Mouse (Mus musculus) hindbrain, embryonic 14.5 days (tissue): ENCODE results near the gene Rock2. TPM values are rescaled to one million over a fixed set of nuclear protein-coding genes. Genes with fewer than 3 reads are reported as not detected.

Experiments
- ATAC-seq: fragments of 200-750 bp; cut with Nextera tagmentation; 2 replicates; pipeline ENCODE4 v1.8.0; 2017; ENCODE audit warnings: moderate number of reproducible peaks, mild to moderate bottlenecking, moderate TSS enrichment, moderate library complexity; ENCODE audit not compliant: low FRiP score
- DNase-seq: peaks from one replicate; pipeline ENCODE4 v3.0.0-alpha.2; 2015; ENCODE audit warnings: low spot score
- H3K27ac ChIP-seq: fragments of 300-500 bp; sonication (generic); 2 replicates; pipeline ENCODE4 v1.5.1; 2014; ENCODE audit warnings: mild to moderate bottlenecking, moderate library complexity
- H3K27me3 ChIP-seq: fragments of 300-500 bp; sonication (generic); 2 replicates; pipeline ENCODE4 v1.6.1; 2014; ENCODE audit warnings: mild to moderate bottlenecking, low read length, mixed read lengths; ENCODE audit not compliant: control insufficient read depth, insufficient read depth
- H3K36me3 ChIP-seq: fragments of 300-500 bp; sonication (generic); replicated peaks from 2 replicates; pipeline ENCODE4 v1.6.1; 2014; ENCODE audit not compliant: control insufficient read depth, insufficient read depth
- H3K4me1 ChIP-seq: fragments of 300-500 bp; sonication (generic); replicated peaks from 2 replicates; pipeline ENCODE4 v1.6.1; 2014; ENCODE audit warnings: antibody characterized with exemption, low read length, mixed read lengths; ENCODE audit not compliant: control insufficient read depth, insufficient read depth
- H3K4me2 ChIP-seq: fragments of 300-500 bp; sonication (generic); replicated peaks from 2 replicates; pipeline ENCODE4 v1.6.1; 2014; ENCODE audit warnings: mild to moderate bottlenecking, moderate library complexity
- H3K4me3 ChIP-seq: fragments of 300-500 bp; sonication (generic); replicated peaks from 2 replicates; pipeline ENCODE4 v1.5.1; 2014; ENCODE audit warnings: mild to moderate bottlenecking, low read length
- H3K9ac ChIP-seq: fragments of 300-500 bp; sonication (generic); 2 replicates; pipeline ENCODE4 v1.6.1; 2014
- H3K9me3 ChIP-seq: fragments of 300-500 bp; sonication (generic); 2 replicates; pipeline ENCODE4 v1.6.1; 2016; ENCODE audit warnings: low read length; ENCODE audit not compliant: control insufficient read depth
- WGBS: fragments of 180-500 bp; shearing (Covaris S2); extraction: QIAGEN DNeasy Blood & Tissue Kit; methylation state at CpG from one replicate; pipeline ENCODE4 v1.1.7; 2014; 5-methylcytosine and 5-hydroxymethylcytosine counted together
- polyA plus RNA-seq: library from polyadenylated mRNA; unstranded; fragments of >200 nt; fragmentation: Nextera tagmentation; extraction: Ambion mirVana; gene quantifications from 2 replicates; pipeline ENCODE4 v1.2.1, GENCODE M21; 2014

The Rock2 gene
- polyA plus RNA-seq, 1 experiment from 2014 or later = 17.6 TPM

GRCm38 (mm10) chr12:16999146-16999545 lies 104.5 kb downstream of the Rock2 start:
- Histone ChIP-seq H3K4me2 (peak overlapping the region; percentile 87), H3K27ac (no peak overlapping the region), H3K4me3 (peak overlapping the region; percentile 45), H3K4me1 (peaks cover 8% of the 10 kb centered on the region; the same call in 1 of the 2 replicates), H3K36me3 (peaks cover 4% of the 10 kb centered on the region; the same call in 1 of the 2 replicates), H3K9me3 (no peaks in the 10 kb centered on the region), H3K27me3 (peaks cover 46% of the 10 kb centered on the region), H3K9ac (no peak overlapping the region)
- no peak for ATAC-seq
- no peak for DNase-seq
- WGBS = 12% methylated on average over 10 of the region's 10 CpGs

GRCm38 (mm10) chr12:16999739-17000497 lies 105.2 kb downstream of the Rock2 start, which contains the start of gene Pqlc3:
Pqlc3 (minus strand) TSS chr12:17000408.
- Histone ChIP-seq H3K4me2 (peak within 1 kb of the TSS; percentile 87), H3K9ac (peak within 1 kb of the TSS; percentile 47; the same call in 1 of the 2 replicates), H3K4me1 (peaks cover 8% of the 10 kb centered on the region; the same call in 1 of the 2 replicates), H3K4me3 (peak within 1 kb of the TSS; percentile 45), H3K36me3 (peaks cover 4% of the 10 kb centered on the region; the same call in 1 of the 2 replicates), H3K9me3 (no peaks in the 10 kb centered on the region), H3K27me3 (peaks cover 46% of the 10 kb centered on the region), H3K27ac (no peak within 1 kb of the TSS)
- ATAC-seq (peak; percentile 79), DNase-seq (peak; percentile 28)
- WGBS = 1% methylated on average over 54 of the region's 57 CpGs

GRCm38 (mm10) chr12:17000628-17001027 lies 105.9 kb downstream of the Rock2 start:
- no peak for ATAC-seq
- 59% methylated on average over 6 of the region's 6 CpGs for WGBS

GRCm38 (mm10) chr12:17001211-17001610 lies 106.5 kb downstream of the Rock2 start:
- H3K9ac ChIP-seq = no peak overlapping the region
- H3K27me3 ChIP-seq = peaks cover 46% of the 10 kb centered on the region
- no peaks in the 10 kb centered on the region for H3K9me3 ChIP-seq
- 51% methylated on average over 4 of the region's 4 CpGs for WGBS
- H3K4me2 ChIP-seq = no peak overlapping the region
- H3K36me3 ChIP-seq = peaks cover 2% of the 10 kb centered on the region; the same call in 1 of the 2 replicates
- DNase-seq = no peak
- peaks cover 8% of the 10 kb centered on the region; the same call in 1 of the 2 replicates for H3K4me1 ChIP-seq
- H3K27ac ChIP-seq = no peak overlapping the region
- H3K4me3 ChIP-seq = no peak overlapping the region
- no peak for ATAC-seq

More at GRCm38 (mm10) chr12:17000628-17001027, 105.9 kb downstream of the Rock2 start:
- no peak overlapping the region for H3K4me2 ChIP-seq
- H3K4me1 ChIP-seq = peaks cover 8% of the 10 kb centered on the region; the same call in 1 of the 2 replicates
- no peak overlapping the region for H3K9ac ChIP-seq
- no peak overlapping the region for H3K4me3 ChIP-seq
- no peak for DNase-seq
- peaks cover 4% of the 10 kb centered on the region; the same call in 1 of the 2 replicates for H3K36me3 ChIP-seq
- H3K9me3 ChIP-seq = no peaks in the 10 kb centered on the region
- H3K27ac ChIP-seq = no peak overlapping the region
- peaks cover 46% of the 10 kb centered on the region for H3K27me3 ChIP-seq

DNA sequence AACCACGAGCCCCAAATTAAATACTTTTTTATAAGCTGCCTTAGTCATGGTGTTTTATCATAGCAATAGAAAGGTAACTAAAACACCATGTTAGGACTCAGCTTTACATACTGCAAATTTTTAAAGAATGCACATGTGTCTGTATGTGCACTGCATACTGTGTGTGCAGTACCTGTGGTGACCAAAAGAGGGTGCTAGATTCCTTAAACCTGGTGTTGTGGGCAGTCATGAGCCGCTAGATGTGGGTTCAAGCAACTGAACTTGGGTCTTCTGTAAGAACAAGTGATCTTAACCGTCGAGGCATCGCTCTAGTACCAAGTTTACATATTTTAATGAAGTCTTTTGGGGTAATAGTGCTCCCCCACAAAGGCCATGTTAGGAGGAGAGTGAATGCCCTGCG lies 114.8 kb downstream of the Rock2 start:
- 96% methylated on average over 6 of the region's 6 CpGs for WGBS

GRCm38 (mm10) chr12:17011100-17011870 lies 116.6 kb downstream of the Rock2 start, which contains the start of gene 2410004P03Rik:
2410004P03Rik (minus strand) TSS chr12:17011727.
- no peaks in the 10 kb centered on the region for H3K36me3 ChIP-seq
- no peak within 1 kb of the TSS for H3K27ac ChIP-seq
- DNase-seq = peak; percentile 72
- 0 out of 2 replicates have a peak, but pooled peaks cover 3% of the 10 kb centered on the region for H3K9me3 ChIP-seq
- peak within 1 kb of the TSS; percentile 53 for H3K4me2 ChIP-seq
- WGBS = 5% methylated on average over 29 of the region's 29 CpGs
- H3K27me3 ChIP-seq = no peaks in the 10 kb centered on the region
- peak; percentile 68 for ATAC-seq
- H3K4me1 ChIP-seq = no peaks in the 10 kb centered on the region
- H3K4me3 ChIP-seq = peak within 1 kb of the TSS; percentile 29
- peak within 1 kb of the TSS; percentile 39; the same call in 1 of the 2 replicates for H3K9ac ChIP-seq

More for the DNA sequence above, 114.8 kb downstream of the Rock2 start:
- Histone ChIP-seq H3K9ac (no peak overlapping the region), H3K9me3 (0 out of 2 replicates have a peak, but pooled peaks cover 3% of the 10 kb centered on the region), H3K27me3 (no peaks in the 10 kb centered on the region), H3K4me1 (no peaks in the 10 kb centered on the region), H3K4me2 (no peak overlapping the region), H3K36me3 (no peaks in the 10 kb centered on the region), H3K4me3 (no peak overlapping the region), H3K27ac (no peak overlapping the region)
- DNase-seq = no peak
- no peak for ATAC-seq

- H3K9ac ChIP-seq = no peak overlapping the region
- 69% methylated on average over 2 of the region's 2 CpGs for WGBS
- no peak overlapping the region for H3K4me3 ChIP-seq
- H3K27ac ChIP-seq = no peak overlapping the region
- H3K4me2 ChIP-seq = no peak overlapping the region
- H3K27me3 ChIP-seq = no peaks in the 10 kb centered on the region
- H3K36me3 ChIP-seq = no peaks in the 10 kb centered on the region
- ATAC-seq (peak; percentile 31; the same call in 1 of the 2 replicates), DNase-seq (no peak)
- no peaks in the 10 kb centered on the region for H3K4me1 ChIP-seq
- H3K9me3 ChIP-seq = 0 out of 2 replicates have a peak, but pooled peaks cover 3% of the 10 kb centered on the region
Observed at GRCm38 (mm10) chr12:17012067-17012899, 117.6 kb downstream of the Rock2 start.

DNA sequence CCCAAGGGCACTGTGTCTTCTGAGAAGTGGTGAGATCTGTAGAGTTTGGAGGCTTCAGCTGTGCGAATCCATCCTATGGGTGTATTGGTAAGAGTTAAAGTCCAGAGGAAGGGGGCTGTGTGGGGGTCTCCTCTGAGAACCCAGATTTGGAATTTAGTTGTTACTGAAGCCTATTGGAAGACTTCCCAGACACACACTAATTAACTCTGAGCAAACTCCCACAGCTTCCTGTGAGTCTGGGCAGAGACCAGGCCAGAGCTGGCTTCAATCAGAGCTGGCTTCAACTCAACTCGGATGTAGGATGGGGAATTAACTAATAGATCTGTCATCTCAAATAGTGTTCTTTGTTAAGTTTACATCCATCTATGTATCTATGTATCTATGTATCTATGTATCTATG lies 121.0 kb downstream of the Rock2 start:
- ATAC-seq (no peak), DNase-seq (no peak)
- Histone ChIP-seq H3K4me2 (no peak overlapping the region), H3K4me1 (no peaks in the 10 kb centered on the region), H3K4me3 (no peak overlapping the region), H3K27ac (no peak overlapping the region), H3K9ac (no peak overlapping the region), H3K36me3 (no peaks in the 10 kb centered on the region), H3K9me3 (no peaks in the 10 kb centered on the region), H3K27me3 (no peaks in the 10 kb centered on the region)
- 84% methylated on average over 2 of the region's 2 CpGs for WGBS
